Mouse (Mus musculus) heart, postnatal 4 days (tissue): Measurements from ENCODE around the gene Pkm. TPM values are rescaled to one million over a fixed set of nuclear protein-coding genes. Genes with fewer than 3 reads are reported as not detected.

Source experiments
- DNase-seq: peaks from one replicate; pipeline ENCODE4 v3.0.0; 2021
- total RNA-seq, 2 experiments: library from RNA; stranded (reverse); gene quantifications; 2 replicates each; pipeline ENCODE4 v1.2.3; 2021

Gene Pkm
- total RNA-seq, 2 experiments from 2014 or later, result 1,087 to 1,151 TPM

GRCm38 (mm10) chr9:59709225-59709624, 53.1 kb downstream of the Pkm start:
- no peak for DNase-seq

GRCm38 (mm10) chr9:59716275-59716898, 60.2 kb downstream of the Pkm start:
- no peak for DNase-seq

- no peak for DNase-seq
Observed at GRCm38 (mm10) chr9:59718237-59718636, 62.1 kb downstream of the Pkm start.

- DNase-seq, result no peak
Observed at GRCm38 (mm10) chr9:59721144-59721543, 65.0 kb downstream of the Pkm start.

GRCm38 (mm10) chr9:59723096-59723657, 67.0 kb downstream of the Pkm start:
- DNase-seq, result peak; percentile 80

GRCm38 (mm10) chr9:59723791-59724442, 67.7 kb downstream of the Pkm start:
- DNase-seq, result peak; percentile 40

GRCm38 (mm10) chr9:59725515-59725914, 69.3 kb downstream of the Pkm start:
- no peak for DNase-seq

- no peak for DNase-seq
Observed at GRCm38 (mm10) chr9:59727569-59728286, 71.6 kb downstream of the Pkm start.

Other genes starting within 250 kb of the Pkm start
- gene Arih1, start 169.8 kb upstream of the Pkm start, total RNA-seq, result 100 to 1,000 TPM in 1 of 2 experiments, 10 to 100 TPM in 1; 99.4 to 102 TPM
- gene Hexa, start 116.8 kb upstream of the Pkm start, total RNA-seq, result 10 to 100 TPM; 33.4 to 33.7 TPM
- under 1 TPM; 0.23 to 0.71 TPM for gene Tmem202, start 116.5 kb upstream of the Pkm start, total RNA-seq
- under 1 TPM; 0.09 to 0.12 TPM for gene Celf6, start 78.5 kb upstream of the Pkm start, total RNA-seq
- 10 to 100 TPM; 16.7 to 17.3 TPM for gene Parp6, start 39.1 kb upstream of the Pkm start, total RNA-seq
- under 1 TPM in 1 of 2 experiments, not detected in 1; 0.11 TPM for gene Gramd2, start 23.8 kb downstream of the Pkm start, total RNA-seq
- gene Senp8, start 94.3 kb downstream of the Pkm start, total RNA-seq, result 1 to 10 TPM; 4.3 to 4.4 TPM
- gene Myo9a, start 94.5 kb downstream of the Pkm start, total RNA-seq, result 10 to 100 TPM; 21.5 to 23.4 TPM